Mouse (Mus musculus): ENCODE measurements at regions not wholly inside any gene's neighbourhood (a gene's known extent, or its start where the extent isn't known, plus 50 kb on each side); places are given as distances from the start of the nearest gene placed in this dataset.

DNA sequence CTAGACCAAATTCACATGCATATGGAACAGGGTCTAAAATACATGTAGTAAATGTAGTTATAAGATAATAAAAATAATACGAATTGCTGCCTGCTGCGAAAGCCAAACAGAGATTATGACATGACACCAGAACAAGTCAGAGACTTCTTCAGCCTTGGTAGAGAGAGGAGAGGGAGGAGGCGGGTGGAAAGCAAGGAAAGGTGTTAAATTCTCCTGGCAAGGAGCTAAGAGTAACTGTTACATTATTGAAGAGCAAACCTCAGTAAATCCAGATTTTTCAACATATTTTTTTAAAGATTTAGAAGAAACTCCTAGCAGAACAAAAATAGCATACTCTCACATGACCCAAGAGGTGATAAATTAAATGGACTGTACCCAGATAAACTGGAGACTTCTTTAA lies 131.0 kb upstream of the Shisa6 start:
- H3K4me1 ChIP-seq (ENCODE audit: control insufficient read depth in 2 of 2, insufficient read depth in 2 of 2, low read length in 2 of 2, poor library complexity in 1 of 2) = no peaks in the 10 kb centered on the region
- no peak overlapping the region for H3K9ac ChIP-seq (ENCODE audit: insufficient read depth, low read depth, low read length, poor library complexity, severe bottlenecking)
- H3K4me3 ChIP-seq (ENCODE audit: insufficient read depth in 1 of 2, low read depth in 1 of 2, low read length in 2 of 2, poor library complexity in 1 of 2, severe bottlenecking in 1 of 2) = no peak overlapping the region
- TF ChIP-seq CHD2 (IDR thresholded peaks at IDR 0.05; ENCODE audit: low read depth, low read length) = no peak
- no peak for TF ChIP-seq ZC3H11A (IDR thresholded peaks at IDR 0.05; ENCODE audit: borderline replicate concordance, low read depth, low read length)
- TF ChIP-seq ZNF384 (IDR thresholded peaks at IDR 0.05; ENCODE audit: low read depth, low read length) = no peak
- no peak for TF ChIP-seq HCFC1 (IDR thresholded peaks at IDR 0.05; ENCODE audit: borderline replicate concordance, insufficient read depth, low read length)
- TF ChIP-seq MAFK (IDR thresholded peaks at IDR 0.05; ENCODE audit: insufficient read depth, low read depth, low read length) = no peak
- no peaks in the 10 kb centered on the region for H3K36me3 ChIP-seq (ENCODE audit: control insufficient read depth, insufficient read depth, low read length, poor library complexity, severe bottlenecking)
- H3K9me3 ChIP-seq (ENCODE audit: control insufficient read depth, insufficient read depth, low read depth, low read length) = no peaks in the 10 kb centered on the region
- in situ Hi-C loops (cut with MboI; ENCODE audit: low sequenced_read_pairs in 2 of 2, unreplicated experiment in 2 of 2) = no loop called here
- H3K27ac ChIP-seq (ENCODE audit: insufficient read depth, low read depth, low read length, poor library complexity, severe bottlenecking) = no peak overlapping the region
- no peak for DNase-seq (ENCODE audit: low read depth, low spot score)

DNA sequence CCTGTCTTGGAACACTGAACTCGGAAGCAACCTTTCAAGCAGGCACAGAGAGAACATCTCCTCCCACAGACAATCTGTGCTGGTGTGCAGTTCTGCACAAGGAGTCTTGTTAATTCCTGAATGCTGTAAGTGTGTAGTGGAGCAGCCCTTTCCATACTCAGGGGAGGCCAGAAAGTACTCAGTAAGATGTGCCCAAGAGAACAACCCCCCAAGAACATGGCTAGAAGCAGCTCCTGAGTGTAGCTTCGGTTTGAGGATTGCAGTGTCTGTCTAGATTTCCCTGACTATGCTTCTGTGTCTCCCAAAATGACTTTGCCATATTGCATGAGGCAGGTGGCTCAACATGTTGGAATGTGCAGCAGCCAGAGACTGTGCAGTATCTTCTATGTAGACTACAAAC lies 148.8 kb upstream of the Shisa6 start:
- DNase-seq (ENCODE audit: low read depth, low spot score) = no peak
- no peak overlapping the region for H3K9ac ChIP-seq (ENCODE audit: insufficient read depth, low read depth, low read length, poor library complexity, severe bottlenecking)
- H3K9me3 ChIP-seq (ENCODE audit: control insufficient read depth, insufficient read depth, low read depth, low read length) = no peaks in the 10 kb centered on the region
- no peaks in the 10 kb centered on the region for H3K4me1 ChIP-seq (ENCODE audit: control insufficient read depth in 2 of 2, insufficient read depth in 2 of 2, low read length in 2 of 2, poor library complexity in 1 of 2)
- no peak overlapping the region for H3K27ac ChIP-seq (ENCODE audit: insufficient read depth, low read depth, low read length, poor library complexity, severe bottlenecking)
- H3K36me3 ChIP-seq (ENCODE audit: control insufficient read depth, insufficient read depth, low read length, poor library complexity, severe bottlenecking) = no peaks in the 10 kb centered on the region
- no peak overlapping the region for H3K4me3 ChIP-seq (ENCODE audit: insufficient read depth in 1 of 2, low read depth in 1 of 2, low read length in 2 of 2, poor library complexity in 1 of 2, severe bottlenecking in 1 of 2)
- TF ChIP-seq ZC3H11A (IDR thresholded peaks at IDR 0.05; ENCODE audit: borderline replicate concordance, low read depth, low read length) (no peak), ZNF384 (IDR thresholded peaks at IDR 0.05; ENCODE audit: low read depth, low read length) (no peak), MAFK (IDR thresholded peaks at IDR 0.05; ENCODE audit: insufficient read depth, low read depth, low read length) (no peak), HCFC1 (IDR thresholded peaks at IDR 0.05; ENCODE audit: borderline replicate concordance, insufficient read depth, low read length) (no peak), CHD2 (IDR thresholded peaks at IDR 0.05; ENCODE audit: low read depth, low read length) (no peak)
- in situ Hi-C loops (cut with MboI; ENCODE audit: low sequenced_read_pairs in 2 of 2, unreplicated experiment in 2 of 2) = no loop called here

DNA sequence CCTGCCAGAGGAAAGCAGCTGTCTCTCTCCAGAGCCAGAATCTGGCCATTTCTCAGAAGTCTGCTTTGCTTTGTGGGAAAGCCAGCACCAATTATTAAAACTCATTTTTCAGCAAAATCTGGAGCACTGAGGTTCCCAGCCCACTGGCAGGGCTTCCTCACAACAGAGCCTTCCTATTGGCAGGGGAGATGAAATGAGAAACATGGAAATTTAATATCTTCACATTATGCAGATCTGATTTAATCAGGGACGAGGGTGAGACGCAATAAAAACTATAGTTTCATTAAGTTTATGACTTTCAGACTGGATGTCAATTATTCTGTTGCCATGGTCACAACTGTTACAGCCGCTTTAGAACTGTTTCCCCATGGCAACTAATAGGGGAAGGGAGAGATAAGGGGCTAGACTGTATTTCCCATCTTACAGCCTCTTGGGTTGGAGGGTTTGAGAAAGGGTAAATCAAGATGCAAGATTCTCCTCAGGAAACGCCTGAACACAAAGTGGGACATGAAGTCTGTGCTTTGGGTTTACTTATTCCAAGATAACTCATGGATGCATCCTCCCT lies 154.4 kb upstream of the Shisa6 start:
- no peaks in the 10 kb centered on the region for H3K9me3 ChIP-seq (ENCODE audit: control insufficient read depth, insufficient read depth, low read depth, low read length)
- no peaks in the 10 kb centered on the region for H3K4me1 ChIP-seq (ENCODE audit: control insufficient read depth in 2 of 2, insufficient read depth in 2 of 2, low read length in 2 of 2, poor library complexity in 1 of 2)
- no peak overlapping the region for H3K9ac ChIP-seq (ENCODE audit: insufficient read depth, low read depth, low read length, poor library complexity, severe bottlenecking)
- TF ChIP-seq CHD2 (IDR thresholded peaks at IDR 0.05; ENCODE audit: low read depth, low read length) = no peak
- no peak for TF ChIP-seq ZNF384 (IDR thresholded peaks at IDR 0.05; ENCODE audit: low read depth, low read length)
- TF ChIP-seq ZC3H11A (IDR thresholded peaks at IDR 0.05; ENCODE audit: borderline replicate concordance, low read depth, low read length) = no peak
- TF ChIP-seq MAFK (IDR thresholded peaks at IDR 0.05; ENCODE audit: insufficient read depth, low read depth, low read length) = no peak
- TF ChIP-seq HCFC1 (IDR thresholded peaks at IDR 0.05; ENCODE audit: borderline replicate concordance, insufficient read depth, low read length) = no peak
- H3K36me3 ChIP-seq (ENCODE audit: control insufficient read depth, insufficient read depth, low read length, poor library complexity, severe bottlenecking) = no peaks in the 10 kb centered on the region
- H3K4me3 ChIP-seq (ENCODE audit: insufficient read depth in 1 of 2, low read depth in 1 of 2, low read length in 2 of 2, poor library complexity in 1 of 2, severe bottlenecking in 1 of 2) = no peak overlapping the region
- H3K27ac ChIP-seq (ENCODE audit: insufficient read depth, low read depth, low read length, poor library complexity, severe bottlenecking) = no peak overlapping the region
- DNase-seq (ENCODE audit: low read depth, low spot score) = no peak
- in situ Hi-C loops (cut with MboI; ENCODE audit: low sequenced_read_pairs in 2 of 2, unreplicated experiment in 2 of 2) = no loop called here

DNA sequence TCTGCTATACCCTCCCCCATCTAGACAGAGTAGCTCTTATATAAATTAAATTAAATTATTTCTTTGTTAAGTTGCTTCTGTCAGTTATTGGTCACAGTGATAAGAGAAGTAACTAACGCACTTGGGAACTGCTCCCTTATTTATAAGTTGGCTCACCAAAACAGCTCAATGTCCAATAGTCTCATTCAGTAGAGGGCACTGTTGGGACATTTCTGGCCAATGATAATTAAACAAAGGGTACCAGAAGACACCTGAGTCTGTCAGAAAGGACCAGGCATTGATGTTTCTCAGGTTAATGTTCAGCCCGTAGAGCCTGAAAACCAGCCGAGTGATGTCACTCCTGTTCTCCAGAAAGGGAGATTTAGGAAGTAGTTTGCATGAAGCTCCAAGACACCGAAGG lies 156.1 kb upstream of the Shisa6 start:
- in situ Hi-C loops (cut with MboI; ENCODE audit: low sequenced_read_pairs in 2 of 2, unreplicated experiment in 2 of 2) = no loop called here

DNA sequence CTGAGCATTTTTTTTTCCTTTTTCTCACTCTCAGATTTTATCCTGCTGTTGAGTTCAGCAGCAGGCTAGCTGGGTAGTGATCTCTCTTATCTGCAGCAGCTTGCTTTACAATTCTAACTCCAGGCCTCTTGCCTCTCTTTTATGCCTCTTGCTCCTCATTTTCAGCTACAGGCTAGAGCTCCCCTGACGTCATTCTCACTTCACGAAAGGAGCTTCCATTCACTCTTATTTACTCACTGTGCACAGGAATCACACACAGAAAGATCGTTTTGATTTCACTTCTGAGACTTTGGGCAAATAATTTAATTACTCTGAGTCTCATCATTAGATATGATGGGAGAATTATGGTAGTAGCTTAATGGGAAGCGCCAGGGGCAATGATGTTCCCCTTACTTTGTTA lies 158.4 kb upstream of the Shisa6 start:
- Histone ChIP-seq H3K4me1 (ENCODE audit: control insufficient read depth in 2 of 2, insufficient read depth in 2 of 2, low read length in 2 of 2, poor library complexity in 1 of 2) (no peaks in the 10 kb centered on the region), H3K9ac (ENCODE audit: insufficient read depth, low read depth, low read length, poor library complexity, severe bottlenecking) (no peak overlapping the region), H3K4me3 (ENCODE audit: insufficient read depth in 1 of 2, low read depth in 1 of 2, low read length in 2 of 2, poor library complexity in 1 of 2, severe bottlenecking in 1 of 2) (no peak overlapping the region), H3K9me3 (ENCODE audit: control insufficient read depth, insufficient read depth, low read depth, low read length) (no peaks in the 10 kb centered on the region), H3K27ac (ENCODE audit: insufficient read depth, low read depth, low read length, poor library complexity, severe bottlenecking) (no peak overlapping the region), H3K36me3 (ENCODE audit: control insufficient read depth, insufficient read depth, low read length, poor library complexity, severe bottlenecking) (no peaks in the 10 kb centered on the region)
- DNase-seq (ENCODE audit: low read depth, low spot score) = no peak
- in situ Hi-C loops (cut with MboI; ENCODE audit: low sequenced_read_pairs in 2 of 2, unreplicated experiment in 2 of 2) = no loop called here
- no peak for TF ChIP-seq CHD2 (IDR thresholded peaks at IDR 0.05; ENCODE audit: low read depth, low read length)
- TF ChIP-seq ZNF384 (IDR thresholded peaks at IDR 0.05; ENCODE audit: low read depth, low read length) = no peak
- TF ChIP-seq MAFK (IDR thresholded peaks at IDR 0.05; ENCODE audit: insufficient read depth, low read depth, low read length) = no peak
- no peak for TF ChIP-seq ZC3H11A (IDR thresholded peaks at IDR 0.05; ENCODE audit: borderline replicate concordance, low read depth, low read length)
- TF ChIP-seq HCFC1 (IDR thresholded peaks at IDR 0.05; ENCODE audit: borderline replicate concordance, insufficient read depth, low read length) = no peak

More for the DNA sequence above, 156.1 kb upstream of the Shisa6 start:
- no peak overlapping the region for H3K9ac ChIP-seq (ENCODE audit: insufficient read depth, low read depth, low read length, poor library complexity, severe bottlenecking)
- no peaks in the 10 kb centered on the region for H3K4me1 ChIP-seq (ENCODE audit: control insufficient read depth in 2 of 2, insufficient read depth in 2 of 2, low read length in 2 of 2, poor library complexity in 1 of 2)
- no peak overlapping the region for H3K27ac ChIP-seq (ENCODE audit: insufficient read depth, low read depth, low read length, poor library complexity, severe bottlenecking)
- DNase-seq (ENCODE audit: low read depth, low spot score) = no peak
- no peak overlapping the region for H3K4me3 ChIP-seq (ENCODE audit: insufficient read depth in 1 of 2, low read depth in 1 of 2, low read length in 2 of 2, poor library complexity in 1 of 2, severe bottlenecking in 1 of 2)
- no peaks in the 10 kb centered on the region for H3K36me3 ChIP-seq (ENCODE audit: control insufficient read depth, insufficient read depth, low read length, poor library complexity, severe bottlenecking)
- no peak for TF ChIP-seq ZC3H11A (IDR thresholded peaks at IDR 0.05; ENCODE audit: borderline replicate concordance, low read depth, low read length)
- H3K9me3 ChIP-seq (ENCODE audit: control insufficient read depth, insufficient read depth, low read depth, low read length) = no peaks in the 10 kb centered on the region

Measured in ES-E14 (cell line).